Mouse (Mus musculus) liver, embryonic 14.5 days (tissue): ENCODE data around the gene Erp27.

Experiments used
- CTCF ChIP-seq: IDR thresholded peaks from 2 replicates; pipeline ENCODE4 v1.5.1; 2016; ENCODE audit warnings: antibody characterized with exemption, low read depth, control low read depth
- EP300 ChIP-seq: IDR thresholded peaks from 2 replicates; pipeline ENCODE4 v1.6.1; 2016; ENCODE audit warnings: antibody characterized with exemption, low read depth

DNA sequence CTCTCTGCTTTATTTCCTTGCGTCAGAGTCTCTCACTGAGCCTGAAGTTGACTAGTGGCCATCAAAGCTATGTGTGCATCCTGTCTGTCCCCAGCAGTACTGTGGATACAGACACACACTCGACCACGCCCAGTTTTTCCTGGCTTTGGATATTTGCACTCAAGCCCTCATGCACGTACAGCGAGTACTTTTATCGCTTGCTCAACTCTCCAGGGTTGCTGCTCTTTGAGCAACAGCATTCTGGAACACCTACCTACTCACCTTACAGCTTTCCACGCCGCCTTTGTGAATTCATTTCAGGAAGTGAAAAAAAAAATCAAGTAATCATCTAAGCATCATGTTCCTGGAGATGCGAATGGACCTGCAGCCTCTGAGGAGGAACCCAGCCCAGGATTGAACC lies 30.9 kb upstream of the Erp27 start:
- TF ChIP-seq CTCF (no peak), EP300 (no peak)
